Mouse (Mus musculus): Measurements from ENCODE around the gene Plek2. TPM values are rescaled to one million over a fixed set of nuclear protein-coding genes. Genes with fewer than 3 reads are reported as not detected.

Gene Plek2
- polyA plus RNA-seq, 1 experiment from 2014 or later = 2.7 TPM

Other genes with a start within 250 kb of the Plek2 start
- not detected in 2 replicates for gene Fam71d, start 215.4 kb downstream of the Plek2 start, polyA plus RNA-seq (2015; fragmentation: Nextera tagmentation; extraction: Ambion mirVana)
- gene Mpp5, start 158.1 kb downstream of the Plek2 start, polyA plus RNA-seq (2015; fragmentation: Nextera tagmentation; extraction: Ambion mirVana) = 11.2 and 15.0 TPM in 2 replicates
- gene Atp6v1d, start 45.3 kb downstream of the Plek2 start, polyA plus RNA-seq (2015; fragmentation: Nextera tagmentation; extraction: Ambion mirVana) = 108 and 112 TPM in 2 replicates
- gene Eif2s1, start 45.1 kb downstream of the Plek2 start, polyA plus RNA-seq (2015; fragmentation: Nextera tagmentation; extraction: Ambion mirVana) = 208 and 236 TPM in 2 replicates
- 27.5 and 27.7 TPM in 2 replicates for gene Tmem229b, start 100.7 kb upstream of the Plek2 start, polyA plus RNA-seq (2015; fragmentation: Nextera tagmentation; extraction: Ambion mirVana)
- 0.33 and 0.46 TPM in 2 replicates for gene Plekhh1, start 122.2 kb upstream of the Plek2 start, polyA plus RNA-seq (2015; fragmentation: Nextera tagmentation; extraction: Ambion mirVana)
- 18.0 and 19.5 TPM in 2 replicates for gene Pigh, start 182.7 kb upstream of the Plek2 start, polyA plus RNA-seq (2015; fragmentation: Nextera tagmentation; extraction: Ambion mirVana)
- gene Arg2, start 223.8 kb upstream of the Plek2 start, polyA plus RNA-seq (2015; fragmentation: Nextera tagmentation; extraction: Ambion mirVana) = 4.0 and 4.3 TPM in 2 replicates

All from thymus, postnatal 0 days (tissue).